Mouse (Mus musculus) heart, postnatal 0 days (tissue): ENCODE measurements at regions not wholly inside any gene's neighbourhood (a gene's known extent, or its start where the extent isn't known, plus 50 kb on each side); places are given as distances from the start of the nearest gene placed in this dataset.

Source experiments
- CTCF ChIP-seq: IDR thresholded peaks from 2 replicates; pipeline ENCODE4 v1.5.1; 2016; ENCODE audit warnings: antibody characterized with exemption, control low read depth, low read depth
- EP300 ChIP-seq: IDR thresholded peaks from 2 replicates; pipeline ENCODE4 v1.6.1; 2016; ENCODE audit warnings: antibody characterized with exemption, low read depth

- no peak for TF ChIP-seq CTCF
- no peak for TF ChIP-seq EP300
Measured at GRCm38 (mm10) chr19:28751091-28751490, 71.2 kb upstream of the Glis3 start.
